In genomic region chr11:33200764-33201625, GRCm38 (mm10) we compare ENCODE assay signal across 8 mouse cellular contexts. TPM values are rescaled to one million over a fixed set of nuclear protein-coding genes. Genes with fewer than 3 reads are reported as not detected.
A peak's percentile ranks its signal among the peaks of the same experiment; 100 is the strongest.
DNase-seq lines count a peak whose midpoint lies in the region; ATAC-seq and TF ChIP-seq lines count a peak whose summit lies in the region.

No protein-coding gene starts in this region.

- no peaks in the 10 kb centered on the region for H3K4me1 ChIP-seq in ES-Bruce4 (ENCODE audit: control insufficient read depth, insufficient read depth, low read length)
- peaks cover 9% of the 10 kb centered on the region for H3K4me1 ChIP-seq in embryonic facial prominence, embryonic 11.5 days (ENCODE audit: control insufficient read depth, insufficient read depth, low read length)
- H3K4me1 ChIP-seq in hindbrain, embryonic 16.5 days (ENCODE audit: control insufficient read depth, insufficient read depth, low read depth, low read length), result peaks cover 9% of the 10 kb centered on the region
- peaks cover 2% of the 10 kb centered on the region for H3K4me1 ChIP-seq in liver, embryonic 16.5 days (ENCODE audit: control insufficient read depth, low read depth, low read length)

- TF ChIP-seq EP300 in ES-Bruce4 (IDR thresholded peaks at IDR 0.05; ENCODE audit: insufficient read depth, low read depth, low read length), result no peak

- TF ChIP-seq POLR2A in ES-Bruce4 (IDR thresholded peaks at IDR 0.05; ENCODE audit: insufficient read depth, low read length), result no peak

- peak overlapping the region; percentile 15 for H3K4me3 ChIP-seq in ES-Bruce4 (ENCODE audit: low read depth, low read length)
- peak overlapping the region; percentile 37 for H3K4me3 ChIP-seq in embryonic facial prominence, embryonic 11.5 days (ENCODE audit: low read depth, low read length)
- peak overlapping the region; percentile 43 for H3K4me3 ChIP-seq in hindbrain, embryonic 16.5 days (ENCODE audit: low read length)
- peak overlapping the region; percentile 18; the same call in 1 of the 2 replicates for H3K4me3 ChIP-seq in liver, embryonic 16.5 days (ENCODE audit: low read depth, low read length)

- no peaks in the 10 kb centered on the region for H3K36me3 ChIP-seq in ES-Bruce4 (ENCODE audit: control insufficient read depth, insufficient read depth, low read length, poor library complexity, severe bottlenecking)
- no peaks in the 10 kb centered on the region for H3K36me3 ChIP-seq in embryonic facial prominence, embryonic 11.5 days (replicated peaks; ENCODE audit: control insufficient read depth, insufficient read depth, low read depth, low read length)
- no peaks in the 10 kb centered on the region for H3K36me3 ChIP-seq in hindbrain, embryonic 16.5 days (ENCODE audit: control insufficient read depth, insufficient read depth, low read length)
- H3K36me3 ChIP-seq in liver, embryonic 16.5 days (ENCODE audit: control insufficient read depth, insufficient read depth), result no peaks in the 10 kb centered on the region

- H3K27ac ChIP-seq in ES-Bruce4 (ENCODE audit: insufficient read depth, low read length), result no peak overlapping the region
- H3K27ac ChIP-seq in embryonic facial prominence, embryonic 11.5 days (replicated peaks; ENCODE audit: low read depth, low read length), result no peak overlapping the region
- peak overlapping the region; percentile 66 for H3K27ac ChIP-seq in hindbrain, embryonic 16.5 days (ENCODE audit: low read depth, low read length)
- H3K27ac ChIP-seq in liver, embryonic 16.5 days (ENCODE audit: low read length), result no peak overlapping the region

- peak; percentile 33 for DNase-seq in CD4-positive, CD25-positive, alpha-beta regulatory T cell, adult 2 months (ENCODE audit: low read depth, low spot score)
- peak; percentile 73 for DNase-seq in embryonic facial prominence, embryonic 11.5 days (ENCODE audit: low spot score)
- DNase-seq in urinary bladder, postnatal 14 days (ENCODE audit: low spot score), result no peak
- DNase-seq in spleen, adult 12 weeks (ENCODE audit: low spot score), result no peak

- peaks cover 15% of the 10 kb centered on the region for H3K9me3 ChIP-seq in ES-Bruce4 (replicated peaks; ENCODE audit: control insufficient read depth, insufficient read depth, low read length, poor library complexity, severe bottlenecking)
- H3K9me3 ChIP-seq in embryonic facial prominence, embryonic 11.5 days (replicated peaks; ENCODE audit: control insufficient read depth, low read length), result no peaks in the 10 kb centered on the region
- H3K9me3 ChIP-seq in hindbrain, embryonic 16.5 days (ENCODE audit: control insufficient read depth, low read length), result peaks cover 8% of the 10 kb centered on the region
- no peaks in the 10 kb centered on the region for H3K9me3 ChIP-seq in liver, embryonic 16.5 days (replicated peaks; ENCODE audit: control insufficient read depth, low read length)

- WGBS in embryonic facial prominence, embryonic 11.5 days, result under 1% methylated on average over 70 of the region's 76 CpGs
- under 1% methylated on average over 76 of the region's 76 CpGs for WGBS in hindbrain, embryonic 16.5 days
- WGBS in liver, embryonic 16.5 days (ENCODE audit: insufficient replicate concordance), result under 1% methylated on average over 76 of the region's 76 CpGs

- H3K4me2 ChIP-seq in embryonic facial prominence, embryonic 11.5 days (ENCODE audit: low read depth, low read length), result peak overlapping the region; percentile 66
- peak overlapping the region; percentile 42 for H3K4me2 ChIP-seq in hindbrain, embryonic 16.5 days (ENCODE audit: low read length)
- H3K4me2 ChIP-seq in liver, embryonic 16.5 days (ENCODE audit: low read depth, low read length), result peak overlapping the region; percentile 27; the same call in 1 of the 2 replicates

- no peak for ATAC-seq in CD4-positive, CD25-positive, alpha-beta regulatory T cell, adult 4 months
- ATAC-seq in embryonic facial prominence, embryonic 11.5 days (replicated peaks; ENCODE audit: insufficient number of reproducible peaks, low FRiP score, low TSS enrichment, low read depth), result 0 out of 2 replicates have a peak, but pooled peaks have one; percentile 14
- no peak for ATAC-seq in hindbrain, embryonic 16.5 days
- ATAC-seq in liver, embryonic 16.5 days (ENCODE audit: low read depth), result no peak

- peak overlapping the region; percentile 19; the same call in 1 of the 2 replicates for H3K9ac ChIP-seq in ES-Bruce4 (ENCODE audit: low read depth, poor library complexity, severe bottlenecking)
- H3K9ac ChIP-seq in embryonic facial prominence, embryonic 11.5 days (replicated peaks; ENCODE audit: low read length), result peak overlapping the region; percentile 41
- H3K9ac ChIP-seq in hindbrain, embryonic 16.5 days (ENCODE audit: low read depth, low read length), result peak overlapping the region; percentile 52
- no peak overlapping the region for H3K9ac ChIP-seq in liver, embryonic 16.5 days (ENCODE audit: low read depth, low read length)

- peaks cover 55% of the 10 kb centered on the region for H3K27me3 ChIP-seq in ES-Bruce4 (ENCODE audit: control insufficient read depth, insufficient read depth, low read length, poor library complexity, severe bottlenecking)
- H3K27me3 ChIP-seq in embryonic facial prominence, embryonic 11.5 days (ENCODE audit: control insufficient read depth, insufficient read depth, low read length), result peaks cover 82% of the 10 kb centered on the region
- peaks cover 50% of the 10 kb centered on the region for H3K27me3 ChIP-seq in hindbrain, embryonic 16.5 days (replicated peaks; ENCODE audit: control insufficient read depth, insufficient read depth, low read length)
- H3K27me3 ChIP-seq in liver, embryonic 16.5 days (ENCODE audit: control insufficient read depth, insufficient read depth, low read depth, low read length), result peaks cover 100% of the 10 kb centered on the region

- TF ChIP-seq CTCF in ES-Bruce4 (IDR thresholded peaks at IDR 0.05; ENCODE audit: low read depth, low read length), result no peak

RNA-seq across cellular contexts. Expression of gene Tlx3, which starts 2.4 kb away (rescaled TPM):
- not detected for polyA plus RNA-seq in CD4-positive, CD25-positive, alpha-beta regulatory T cell, adult 4 months (2017; shearing (Covaris generic))
- 0.58 TPM in 1 of 2 replicates, not detected in the other for polyA plus RNA-seq in ES-Bruce4 (2011; ENCODE audit: insufficient read depth, insufficient read length, low read depth, missing spikeins)
- polyA plus RNA-seq in embryonic facial prominence, embryonic 11.5 days (2014; fragmentation: Nextera tagmentation; extraction: Ambion mirVana), result 6.0 and 7.4 TPM in 2 replicates
- polyA plus RNA-seq in hindbrain, embryonic 16.5 days (2015; fragmentation: Nextera tagmentation; extraction: Ambion mirVana), result 9.1 and 11.5 TPM in 2 replicates
- not detected in 2 replicates for polyA plus RNA-seq in liver, embryonic 16.5 days (2015; fragmentation: Nextera tagmentation; extraction: Ambion mirVana)

RNA-seq across cellular contexts. Expression of gene Npm1, which starts 38.0 kb away (rescaled TPM):
- polyA plus RNA-seq in CD4-positive, CD25-positive, alpha-beta regulatory T cell, adult 4 months (2017; shearing (Covaris generic)), result 1,000 to 10,000 TPM; 1,268 to 1,417 TPM
- polyA plus RNA-seq in ES-Bruce4 (2011; ENCODE audit: insufficient read depth, insufficient read length, low read depth, missing spikeins), result 4,703 and 5,189 TPM in 2 replicates
- 1,326 and 1,437 TPM in 2 replicates for polyA plus RNA-seq in embryonic facial prominence, embryonic 11.5 days (2014; fragmentation: Nextera tagmentation; extraction: Ambion mirVana)
- 351 and 353 TPM in 2 replicates for polyA plus RNA-seq in hindbrain, embryonic 16.5 days (2015; fragmentation: Nextera tagmentation; extraction: Ambion mirVana)
- polyA plus RNA-seq in liver, embryonic 16.5 days (2015; fragmentation: Nextera tagmentation; extraction: Ambion mirVana), result 289 and 351 TPM in 2 replicates

RNA-seq across cellular contexts. Expression of gene Fgf18, which starts 53.8 kb away (rescaled TPM):
- polyA plus RNA-seq in CD4-positive, CD25-positive, alpha-beta regulatory T cell, adult 4 months (2017; shearing (Covaris generic)), result not detected
- polyA plus RNA-seq in ES-Bruce4 (2011; ENCODE audit: insufficient read depth, insufficient read length, low read depth, missing spikeins), result 0.82 and 1.4 TPM in 2 replicates
- polyA plus RNA-seq in embryonic facial prominence, embryonic 11.5 days (2014; fragmentation: Nextera tagmentation; extraction: Ambion mirVana), result 4.0 and 5.1 TPM in 2 replicates
- polyA plus RNA-seq in hindbrain, embryonic 16.5 days (2015; fragmentation: Nextera tagmentation; extraction: Ambion mirVana), result 7.2 and 9.0 TPM in 2 replicates
- 0.15 TPM in 2 replicates for polyA plus RNA-seq in liver, embryonic 16.5 days (2015; fragmentation: Nextera tagmentation; extraction: Ambion mirVana)

Comparison
In these comparisons a context has a peak if more than half of its experiments do, and no peak if none do; other contexts are left out.
1. DNase-seq: peak in CD4-positive, CD25-positive, alpha-beta regulatory T cell, adult 2 months (single experiment) and embryonic facial prominence, embryonic 11.5 days (single experiment); none in urinary bladder, postnatal 14 days (single experiment) and spleen, adult 12 weeks (single experiment).
2. Peak in every context shown above with its lines, with median percentiles within 50 percentile points of each other: H3K4me3 ChIP-seq and H3K4me2 ChIP-seq.